Mouse (Mus musculus) kidney, embryonic 16.5 days (tissue): Measurements from ENCODE around the gene Col1a2. TPM values are rescaled to one million over a fixed set of nuclear protein-coding genes. Genes with fewer than 3 reads are reported as not detected.

Experiments
- ATAC-seq: fragments of 200-750 bp; cut with Nextera tagmentation; 2 replicates; pipeline ENCODE4 v1.8.0; 2017; ENCODE audit warnings: moderate TSS enrichment; ENCODE audit not compliant: low FRiP score, low TSS enrichment
- H3K27ac ChIP-seq: fragments of 300-500 bp; sonication (generic); 2 replicates; pipeline ENCODE4 v1.5.1; 2014; ENCODE audit warnings: low read length
- H3K27me3 ChIP-seq: fragments of 300-500 bp; sonication (generic); 2 replicates; pipeline ENCODE4 v1.6.1; 2014; ENCODE audit warnings: low read length, control low read depth, mixed read lengths; ENCODE audit not compliant: insufficient read depth
- H3K36me3 ChIP-seq: fragments of 300-500 bp; sonication (generic); 2 replicates; pipeline ENCODE4 v1.6.1; 2014; ENCODE audit warnings: low read length, control low read depth, mixed read lengths; ENCODE audit not compliant: insufficient read depth
- H3K4me1 ChIP-seq: fragments of 300-500 bp; sonication (generic); 2 replicates; pipeline ENCODE4 v1.6.1; 2014; ENCODE audit warnings: low read length, control low read depth, mixed read lengths; ENCODE audit not compliant: insufficient read depth
- H3K4me2 ChIP-seq: fragments of 300-500 bp; sonication (generic); replicated peaks from 2 replicates; pipeline ENCODE4 v1.6.1; 2014; ENCODE audit warnings: low read depth, low read length
- H3K4me3 ChIP-seq: fragments of 300-500 bp; sonication (generic); 2 replicates; pipeline ENCODE4 v1.5.1; 2014; ENCODE audit warnings: mild to moderate bottlenecking, low read length
- H3K9ac ChIP-seq: fragments of 300-500 bp; sonication (generic); replicated peaks from 2 replicates; pipeline ENCODE4 v1.6.1; 2014; ENCODE audit warnings: low read length
- H3K9me3 ChIP-seq: fragments of 300-500 bp; sonication (generic); 2 replicates; pipeline ENCODE4 v1.6.1; 2016; ENCODE audit warnings: low read length, control low read depth
- WGBS: fragments of 180-500 bp; shearing (Covaris S2); extraction: QIAGEN DNeasy Blood & Tissue Kit; methylation state at CpG from one replicate; pipeline ENCODE4 v1.1.7; 2014; 5-methylcytosine and 5-hydroxymethylcytosine counted together
- polyA plus RNA-seq: library from polyadenylated mRNA; unstranded; fragments of >200 nt; fragmentation: Nextera tagmentation; extraction: Ambion mirVana; gene quantifications from 2 replicates; pipeline ENCODE4 v1.2.1, GENCODE M21; 2015

The Col1a2 gene
- polyA plus RNA-seq, 1 experiment from 2014 or later, result 618 TPM

- Histone ChIP-seq H3K4me3 (no peak overlapping the region), H3K36me3 (peaks cover 4% of the 10 kb centered on the region; the same call in 1 of the 2 replicates), H3K4me1 (no peaks in the 10 kb centered on the region), H3K27me3 (0 out of 2 replicates have a peak, but pooled peaks cover 3% of the 10 kb centered on the region), H3K27ac (no peak overlapping the region), H3K9me3 (no peaks in the 10 kb centered on the region), H3K4me2 (no peak overlapping the region; the same call in 1 of the 2 replicates), H3K9ac (no peak overlapping the region; the same call in 1 of the 2 replicates)
- ATAC-seq, result no peak
- 38% methylated on average over 8 of the region's 8 CpGs for WGBS
Measured at GRCm38 (mm10) chr6:4545727-4546126, 41.1 kb downstream of the Col1a2 start.

GRCm38 (mm10) chr6:4548894-4549293, 44.3 kb downstream of the Col1a2 start:
- ATAC-seq, result no peak
- no peak overlapping the region for H3K4me3 ChIP-seq
- no peaks in the 10 kb centered on the region for H3K36me3 ChIP-seq
- peaks cover 1% of the 10 kb centered on the region for H3K4me1 ChIP-seq
- H3K27ac ChIP-seq, result no peak overlapping the region
- no peak overlapping the region for H3K9ac ChIP-seq
- WGBS, result 75% methylated on average over 4 of the region's 4 CpGs
- H3K9me3 ChIP-seq, result no peaks in the 10 kb centered on the region
- H3K27me3 ChIP-seq, result 0 out of 2 replicates have a peak, but pooled peaks cover 3% of the 10 kb centered on the region
- no peak overlapping the region for H3K4me2 ChIP-seq

GRCm38 (mm10) chr6:4549846-4550548, 45.4 kb downstream of the Col1a2 start:
- no peaks in the 10 kb centered on the region for H3K36me3 ChIP-seq
- no peak for ATAC-seq
- H3K4me2 ChIP-seq, result no peak overlapping the region
- no peaks in the 10 kb centered on the region for H3K9me3 ChIP-seq
- H3K27me3 ChIP-seq, result 0 out of 2 replicates have a peak, but pooled peaks cover 3% of the 10 kb centered on the region
- H3K4me3 ChIP-seq, result no peak overlapping the region
- no peak overlapping the region for H3K9ac ChIP-seq
- H3K4me1 ChIP-seq, result peaks cover 5% of the 10 kb centered on the region
- H3K27ac ChIP-seq, result no peak overlapping the region
- WGBS, result 57% methylated on average over 11 of the region's 11 CpGs

- Histone ChIP-seq H3K27ac (no peak overlapping the region), H3K36me3 (no peaks in the 10 kb centered on the region), H3K9ac (no peak overlapping the region), H3K9me3 (no peaks in the 10 kb centered on the region), H3K4me3 (no peak overlapping the region), H3K4me1 (peaks cover 5% of the 10 kb centered on the region), H3K27me3 (0 out of 2 replicates have a peak, but pooled peaks cover 3% of the 10 kb centered on the region), H3K4me2 (no peak overlapping the region)
- no peak for ATAC-seq
- WGBS, result 81% methylated on average over 1 of the region's 1 CpGs
Measured at GRCm38 (mm10) chr6:4550549-4550915, 45.9 kb downstream of the Col1a2 start.

GRCm38 (mm10) chr6:4555366-4555765, 50.8 kb downstream of the Col1a2 start:
- ATAC-seq, result no peak
- H3K27me3 ChIP-seq, result peaks cover 3% of the 10 kb centered on the region; the same call in 1 of the 2 replicates
- H3K9ac ChIP-seq, result no peak overlapping the region
- H3K4me1 ChIP-seq, result peaks cover 22% of the 10 kb centered on the region
- WGBS, result 87% methylated on average over 6 of the region's 6 CpGs
- H3K9me3 ChIP-seq, result no peaks in the 10 kb centered on the region
- no peak overlapping the region for H3K4me3 ChIP-seq
- no peak overlapping the region for H3K4me2 ChIP-seq
- no peaks in the 10 kb centered on the region for H3K36me3 ChIP-seq
- no peak overlapping the region for H3K27ac ChIP-seq

- no peak for ATAC-seq
- Histone ChIP-seq H3K9ac (no peak overlapping the region), H3K4me2 (no peak overlapping the region), H3K4me3 (no peak overlapping the region), H3K36me3 (no peaks in the 10 kb centered on the region), H3K27ac (no peak overlapping the region), H3K27me3 (peaks cover 3% of the 10 kb centered on the region; the same call in 1 of the 2 replicates), H3K4me1 (peaks cover 36% of the 10 kb centered on the region), H3K9me3 (no peaks in the 10 kb centered on the region)
- 40% methylated on average over 8 of the region's 8 CpGs for WGBS
Measured at GRCm38 (mm10) chr6:4557086-4557485, 52.5 kb downstream of the Col1a2 start.

GRCm38 (mm10) chr6:4557678-4558077, 53.1 kb downstream of the Col1a2 start:
- 10% methylated on average over 7 of the region's 7 CpGs for WGBS
- H3K4me3 ChIP-seq, result no peak overlapping the region
- no peak overlapping the region for H3K9ac ChIP-seq
- no peaks in the 10 kb centered on the region for H3K9me3 ChIP-seq
- ATAC-seq, result peak; percentile 87
- H3K27me3 ChIP-seq, result peaks cover 3% of the 10 kb centered on the region; the same call in 1 of the 2 replicates
- no peaks in the 10 kb centered on the region for H3K36me3 ChIP-seq
- peaks cover 36% of the 10 kb centered on the region for H3K4me1 ChIP-seq
- H3K27ac ChIP-seq, result no peak overlapping the region
- peak overlapping the region; percentile 34; the same call in 1 of the 2 replicates for H3K4me2 ChIP-seq

- Histone ChIP-seq H3K4me1 (peaks cover 31% of the 10 kb centered on the region), H3K36me3 (no peaks in the 10 kb centered on the region), H3K9ac (no peak overlapping the region), H3K4me3 (no peak overlapping the region), H3K27ac (0 out of 2 replicates have a peak overlapping the region, but pooled peaks have one; percentile 17), H3K9me3 (no peaks in the 10 kb centered on the region), H3K4me2 (peak overlapping the region; percentile 16; the same call in 1 of the 2 replicates), H3K27me3 (peaks cover 3% of the 10 kb centered on the region; the same call in 1 of the 2 replicates)
- peak; percentile 78 for ATAC-seq
- 12% methylated on average over 11 of the region's 11 CpGs for WGBS
Measured at GRCm38 (mm10) chr6:4561156-4561555, 56.5 kb downstream of the Col1a2 start.

- Histone ChIP-seq H3K4me3 (no peak overlapping the region), H3K4me1 (peaks cover 31% of the 10 kb centered on the region), H3K27me3 (peaks cover 3% of the 10 kb centered on the region; the same call in 1 of the 2 replicates), H3K4me2 (0 out of 2 replicates have a peak overlapping the region, but pooled peaks have one; percentile 16), H3K27ac (0 out of 2 replicates have a peak overlapping the region, but pooled peaks have one; percentile 17), H3K9me3 (no peaks in the 10 kb centered on the region), H3K9ac (no peak overlapping the region), H3K36me3 (no peaks in the 10 kb centered on the region)
- no peak for ATAC-seq
Measured at GRCm38 (mm10) chr6:4561621-4562020, 57.0 kb downstream of the Col1a2 start.

GRCm38 (mm10) chr6:4562401-4562800, 57.8 kb downstream of the Col1a2 start:
- H3K4me1 ChIP-seq, result peaks cover 27% of the 10 kb centered on the region
- no peaks in the 10 kb centered on the region for H3K9me3 ChIP-seq
- ATAC-seq, result no peak
- no peaks in the 10 kb centered on the region for H3K36me3 ChIP-seq
- no peak overlapping the region for H3K9ac ChIP-seq
- H3K27me3 ChIP-seq, result peaks cover 3% of the 10 kb centered on the region; the same call in 1 of the 2 replicates
- H3K4me2 ChIP-seq, result no peak overlapping the region
- no peak overlapping the region for H3K27ac ChIP-seq
- H3K4me3 ChIP-seq, result no peak overlapping the region
- WGBS, result 53% methylated on average over 1 of the region's 1 CpGs
